Mouse (Mus musculus) thymus, postnatal 36 days (tissue): ENCODE measurements around the gene Atp6v0e.

Source experiments
- DNase-seq, 2 experiments: peaks; one replicate each; pipeline ENCODE4 v3.0.0; 2022; ENCODE audit warnings: mixed read lengths in 2 of 2

The Atp6v0e gene

DNA sequence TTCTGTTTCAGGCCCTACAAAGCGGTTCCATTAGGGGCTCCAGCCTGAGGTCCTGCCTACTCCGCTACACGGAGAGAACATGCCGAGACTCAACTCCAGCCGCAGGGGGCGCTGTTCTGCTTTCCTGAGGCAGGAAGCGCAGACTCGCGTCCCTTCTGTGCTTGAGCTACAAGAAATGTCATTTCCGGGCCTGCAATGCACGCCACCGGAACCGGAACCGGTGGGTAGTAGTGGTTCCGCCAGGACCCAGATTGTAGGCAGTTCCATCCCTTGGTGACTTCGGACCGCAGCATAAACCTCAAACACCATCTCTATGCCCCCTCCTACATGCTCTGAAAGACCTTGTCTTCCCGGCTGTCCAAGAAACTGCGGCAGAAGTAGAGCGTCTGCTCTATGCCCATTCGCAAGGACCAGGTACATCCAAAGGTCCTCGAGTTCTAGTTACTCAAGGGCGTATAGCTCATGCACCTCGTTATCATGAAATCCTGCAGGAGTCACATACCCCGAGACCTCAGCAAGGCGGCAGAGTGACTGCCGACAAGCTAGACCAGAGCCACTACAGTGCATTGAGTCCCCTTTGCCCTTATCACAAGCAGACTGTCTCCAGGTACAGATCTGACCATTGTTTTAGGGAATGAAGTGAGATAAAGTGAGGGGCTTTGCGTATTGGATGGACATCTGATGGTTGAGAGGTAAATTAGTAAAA, at the start of gene Atp6v0e:
Gene Atp6v0e, plus strand, starts transcription at position 254 of the 706 bp plus-strand sequence.
- peak; percentile 89 to 90 for DNase-seq

- DNase-seq, result no peak
These were observed 48.7 kb upstream of the Atp6v0e start for GRCm38 (mm10) chr17:26614286-26614685.

- DNase-seq, result no peak
These were observed 48.1 kb upstream of the Atp6v0e start for GRCm38 (mm10) chr17:26614708-26615486.

DNA sequence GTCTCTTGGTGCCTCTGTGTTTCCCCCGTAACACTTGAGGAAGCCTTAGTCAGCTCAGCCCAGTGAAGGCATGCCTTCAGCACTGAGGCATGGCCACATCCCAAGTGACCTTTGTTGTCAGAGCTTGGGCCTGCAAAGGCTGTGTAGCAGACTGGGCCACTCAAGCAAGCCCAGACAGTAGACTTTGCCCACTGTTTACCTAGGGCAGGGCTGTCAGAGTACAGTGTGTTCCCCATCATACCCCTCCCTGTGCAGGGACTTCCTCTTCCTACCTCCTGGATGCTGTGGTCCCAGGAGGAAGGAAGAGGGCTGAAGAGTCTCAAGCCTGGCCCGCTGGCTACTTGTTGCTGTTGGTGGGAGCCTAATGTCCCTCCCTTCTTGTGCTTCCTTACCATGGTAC, 46.3 kb upstream of the Atp6v0e start:
- no peak for DNase-seq

DNA sequence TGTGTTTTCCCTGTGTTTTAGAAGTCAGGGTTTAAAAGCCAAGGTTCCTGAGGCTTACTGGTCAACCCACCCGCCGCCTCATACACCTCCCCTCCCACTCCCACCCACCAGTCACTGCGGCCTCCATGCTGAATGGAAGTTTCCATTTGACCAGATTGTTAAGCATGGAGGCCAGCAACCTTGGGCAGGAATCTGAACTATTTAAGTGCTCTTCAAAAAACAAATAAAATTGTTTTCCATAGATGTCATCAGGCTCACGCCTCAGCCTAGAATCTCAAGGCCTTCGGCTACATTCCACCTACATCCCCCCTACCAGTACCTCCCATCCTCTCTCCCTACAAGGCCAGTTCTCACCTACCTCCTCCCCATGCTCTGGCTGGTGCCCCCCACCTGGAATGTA, 44.5 kb upstream of the Atp6v0e start:
- no peak for DNase-seq

DNA sequence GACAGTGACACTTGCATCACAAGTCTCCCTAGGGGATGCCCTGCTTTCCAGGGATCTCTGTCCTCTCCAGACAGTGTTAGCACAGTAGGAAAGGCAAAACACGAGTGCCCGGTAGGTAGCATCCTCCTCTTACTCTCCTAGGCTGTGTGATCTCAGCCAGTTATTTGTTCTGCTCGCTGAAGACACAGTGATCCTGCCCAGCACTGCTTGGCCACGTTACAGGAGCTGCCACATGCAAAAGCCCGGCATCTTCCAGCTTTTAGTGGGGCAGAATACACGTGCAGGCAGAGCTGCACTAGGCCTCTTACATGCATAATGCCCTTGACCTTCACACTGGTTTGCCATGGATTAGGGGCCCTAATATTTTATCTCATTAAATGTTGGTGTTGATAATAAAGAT, 43.5 kb upstream of the Atp6v0e start:
- DNase-seq, result no peak

DNA sequence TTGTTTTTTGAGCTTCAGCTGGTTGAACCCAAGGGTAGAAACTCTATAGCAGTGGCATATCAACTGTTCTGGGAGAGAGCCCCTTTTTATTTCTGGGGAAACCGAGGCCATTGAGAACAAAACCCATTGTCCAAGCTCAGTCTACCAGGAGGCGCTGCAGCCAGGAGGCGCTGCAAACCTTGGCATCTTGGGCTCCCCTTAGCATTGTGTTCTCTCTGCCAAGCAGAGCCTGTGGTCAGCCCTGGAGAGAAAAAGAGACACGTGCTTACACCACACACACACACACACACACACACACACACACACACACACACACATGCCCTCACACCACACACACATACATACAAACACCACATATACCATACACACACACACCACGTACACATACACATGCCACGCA, 42.7 kb upstream of the Atp6v0e start:
- no peak for DNase-seq

- DNase-seq, result no peak
These were observed 42.0 kb upstream of the Atp6v0e start for GRCm38 (mm10) chr17:26620786-26621766.

GRCm38 (mm10) chr17:26621912-26622311, 41.1 kb upstream of the Atp6v0e start:
- no peak for DNase-seq

DNA sequence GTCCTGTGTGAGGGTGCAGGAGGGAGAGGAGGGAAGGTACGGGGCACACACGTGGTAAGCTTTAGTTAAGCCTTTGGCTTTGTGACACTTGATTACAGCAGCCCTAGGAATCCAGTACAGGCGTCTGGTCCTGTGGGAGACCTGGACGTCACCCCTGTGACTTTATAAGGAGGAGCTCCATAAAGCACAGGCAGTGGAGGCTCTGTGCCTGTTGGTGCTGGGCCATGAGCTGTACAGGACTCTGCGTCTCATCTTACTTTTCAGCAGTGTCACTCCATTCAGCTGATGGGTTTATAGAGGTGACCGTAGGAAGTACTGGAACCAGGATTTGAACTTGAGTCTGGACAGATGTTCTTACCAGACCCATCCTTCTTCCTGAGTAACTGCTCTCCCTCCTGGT, 39.0 kb upstream of the Atp6v0e start:
- DNase-seq, result no peak

- no peak for DNase-seq
These were observed 38.0 kb upstream of the Atp6v0e start for GRCm38 (mm10) chr17:26624999-26625398.

- DNase-seq, result no peak
These were observed 37.5 kb upstream of the Atp6v0e start for GRCm38 (mm10) chr17:26625521-26626010.

DNA sequence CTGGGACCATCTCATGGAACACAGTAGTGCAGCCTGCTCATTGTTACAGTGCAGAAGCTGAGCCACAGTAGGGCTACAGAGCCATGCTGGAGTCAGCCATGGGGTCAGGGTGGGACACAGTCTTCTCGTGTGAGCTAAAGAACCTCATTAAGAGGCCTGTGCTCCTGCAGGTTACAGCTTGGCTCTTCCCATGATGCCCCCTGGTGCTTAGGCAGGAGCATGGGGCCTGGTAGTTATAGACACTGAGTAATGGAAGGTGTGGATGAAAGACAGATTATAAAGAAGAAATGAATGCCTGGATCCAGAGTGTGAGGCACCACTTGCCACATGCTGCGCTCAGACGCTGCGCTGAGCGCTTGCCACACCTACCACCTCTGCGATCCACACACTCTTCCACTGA, 34.6 kb upstream of the Atp6v0e start:
- DNase-seq, result no peak

- no peak for DNase-seq
These were observed 34.1 kb upstream of the Atp6v0e start for GRCm38 (mm10) chr17:26628936-26629335.

GRCm38 (mm10) chr17:26631811-26632327, 31.2 kb upstream of the Atp6v0e start:
- DNase-seq, result no peak

DNA sequence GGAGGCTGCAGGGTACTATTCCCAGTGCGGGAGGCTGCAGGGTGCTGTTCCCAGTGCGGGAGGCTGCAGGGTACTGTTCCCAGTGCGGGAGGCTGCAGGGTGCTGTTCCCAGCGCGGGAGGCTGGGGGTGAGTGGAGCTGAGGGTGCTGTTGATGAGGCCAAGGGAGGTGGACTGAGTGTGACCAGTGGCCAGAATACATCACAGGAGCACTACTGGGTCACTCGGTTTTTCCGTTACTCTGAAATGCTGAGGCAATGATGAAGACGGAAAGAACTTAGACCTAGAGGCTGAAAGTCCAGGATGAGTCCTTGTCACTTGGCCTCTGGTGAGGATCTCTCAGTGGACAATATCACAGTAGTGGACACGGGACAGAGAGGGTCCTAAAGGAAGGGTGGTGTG, 29.8 kb upstream of the Atp6v0e start:
- no peak for DNase-seq

- DNase-seq, result no peak
These were observed 29.1 kb upstream of the Atp6v0e start for GRCm38 (mm10) chr17:26633926-26634325.

GRCm38 (mm10) chr17:26634539-26634938, 28.5 kb upstream of the Atp6v0e start:
- DNase-seq, result no peak

- no peak for DNase-seq
These were observed 27.1 kb upstream of the Atp6v0e start for GRCm38 (mm10) chr17:26635951-26636350.

- DNase-seq, result no peak
These were observed 25.2 kb upstream of the Atp6v0e start for GRCm38 (mm10) chr17:26637851-26638250.

- DNase-seq, result peak; percentile 62 to 73
These were observed 24.4 kb upstream of the Atp6v0e start for GRCm38 (mm10) chr17:26638655-26639054.

GRCm38 (mm10) chr17:26639791-26640190, 23.2 kb upstream of the Atp6v0e start:
- no peak for DNase-seq

- no peak for DNase-seq
These were observed 22.7 kb upstream of the Atp6v0e start for GRCm38 (mm10) chr17:26640286-26640740.
